Mouse (Mus musculus): ENCODE data around the gene Sik3. TPM values are rescaled to one million over a fixed set of nuclear protein-coding genes. Genes with fewer than 3 reads are reported as not detected.
A peak's percentile ranks its signal among the peaks of the same experiment; 100 is the strongest.

The Sik3 gene
- polyA plus RNA-seq, 1 experiment = 10.9 TPM

- WGBS = 58% methylated on average over 7 of the region's 7 CpGs
- no peak for DNase-seq (ENCODE audit: low read depth, low spot score)
Observed at GRCm38 (mm10) chr9:46240526-46241153, 228.0 kb downstream of the Sik3 start, which contains the start of gene Apoa4. Apoa4 (plus strand) TSS chr9:46240696.

- WGBS = 46% methylated on average over 2 of the region's 2 CpGs
- no peak for DNase-seq (ENCODE audit: low read depth, low spot score)
Observed at GRCm38 (mm10) chr9:46241818-46242217, 229.2 kb downstream of the Sik3 start.

- DNase-seq (ENCODE audit: low read depth, low spot score) = no peak
- WGBS = 51% methylated on average over 4 of the region's 4 CpGs
Observed at GRCm38 (mm10) chr9:46243122-46243521, 230.5 kb downstream of the Sik3 start.

DNA sequence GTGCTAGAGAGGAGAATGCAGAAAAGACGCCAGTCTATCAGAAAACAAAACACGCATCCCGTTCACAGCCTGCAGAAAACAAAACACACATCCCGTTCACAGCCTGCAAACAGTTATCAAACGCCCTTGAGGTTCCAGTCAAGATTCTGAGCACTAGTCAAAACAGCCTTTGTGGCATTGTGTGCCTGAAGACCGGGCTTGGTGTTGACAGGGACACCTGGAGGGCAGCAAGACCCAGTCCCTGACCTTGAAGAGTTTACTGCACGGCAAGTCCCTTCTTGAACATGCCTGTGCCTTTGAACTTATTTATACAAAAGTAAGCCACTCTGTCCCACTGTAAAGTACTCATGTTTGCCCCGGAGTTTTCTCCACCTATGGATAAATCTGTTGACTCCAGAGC lies 231.0 kb downstream of the Sik3 start:
- DNase-seq (ENCODE audit: low read depth, low spot score) = no peak
- 43% methylated on average over 8 of the region's 8 CpGs for WGBS

GRCm38 (mm10) chr9:46246752-46247324 lies 234.2 kb downstream of the Sik3 start:
- WGBS = 22% methylated on average over 11 of the region's 11 CpGs
- peak; percentile 70 for DNase-seq (ENCODE audit: low read depth, low spot score)

GRCm38 (mm10) chr9:46256177-46256576 lies 243.6 kb downstream of the Sik3 start:
- DNase-seq (ENCODE audit: low read depth, low spot score) = no peak
- WGBS = 81% methylated on average over 7 of the region's 7 CpGs

GRCm38 (mm10) chr9:46256658-46257385 lies 244.2 kb downstream of the Sik3 start:
- DNase-seq (ENCODE audit: low read depth, low spot score) = no peak
- WGBS = 70% methylated on average over 10 of the region's 10 CpGs

DNA sequence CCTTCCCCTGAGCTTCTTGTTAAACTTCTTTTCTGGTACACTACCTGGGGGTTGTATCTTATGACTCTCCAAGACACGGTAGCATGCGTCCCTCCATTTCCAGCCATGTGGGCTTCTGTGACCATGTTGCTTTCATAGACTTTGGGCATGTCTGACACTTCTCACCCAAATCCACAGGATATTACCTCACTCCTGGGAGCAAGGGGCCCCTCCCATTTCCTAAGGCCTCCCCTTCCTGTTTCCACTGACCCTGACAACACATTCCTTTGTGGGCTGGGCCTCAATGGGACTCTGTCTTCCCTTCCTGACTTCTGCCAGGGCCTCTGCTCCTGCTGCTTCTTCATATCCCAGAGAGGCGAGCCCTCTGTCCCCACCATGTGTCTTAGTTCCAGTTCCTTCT lies 244.9 kb downstream of the Sik3 start:
- no peak for DNase-seq (ENCODE audit: low read depth, low spot score)
- WGBS = 91% methylated on average over 3 of the region's 3 CpGs

GRCm38 (mm10) chr9:46259111-46259510 lies 246.5 kb downstream of the Sik3 start:
- 86% methylated on average over 6 of the region's 6 CpGs for WGBS
- DNase-seq (ENCODE audit: low read depth, low spot score) = no peak

GRCm38 (mm10) chr9:46261131-46261530 lies 248.5 kb downstream of the Sik3 start:
- WGBS = 66% methylated on average over 7 of the region's 7 CpGs
- no peak for DNase-seq (ENCODE audit: low read depth, low spot score)

- WGBS = 28% methylated on average over 7 of the region's 7 CpGs
- DNase-seq (ENCODE audit: low read depth, low spot score) = no peak
Observed at GRCm38 (mm10) chr9:46268343-46268873, 255.8 kb downstream of the Sik3 start, which contains the start of gene Apoa5. Apoa5 (plus strand) TSS chr9:46268633.

GRCm38 (mm10) chr9:46269125-46269524 lies 256.5 kb downstream of the Sik3 start:
- DNase-seq (ENCODE audit: low read depth, low spot score) = no peak

GRCm38 (mm10) chr9:46270782-46271181 lies 258.2 kb downstream of the Sik3 start:
- WGBS = 92% methylated on average over 4 of the region's 4 CpGs
- no peak for DNase-seq (ENCODE audit: low read depth, low spot score)

More at GRCm38 (mm10) chr9:46269125-46269524, 256.5 kb downstream of the Sik3 start:
- 84% methylated on average over 5 of the region's 5 CpGs for WGBS

GRCm38 (mm10) chr9:46272070-46272469 lies 259.4 kb downstream of the Sik3 start:
- 79% methylated on average over 9 of the region's 9 CpGs for WGBS
- DNase-seq (ENCODE audit: low read depth, low spot score) = no peak

DNA sequence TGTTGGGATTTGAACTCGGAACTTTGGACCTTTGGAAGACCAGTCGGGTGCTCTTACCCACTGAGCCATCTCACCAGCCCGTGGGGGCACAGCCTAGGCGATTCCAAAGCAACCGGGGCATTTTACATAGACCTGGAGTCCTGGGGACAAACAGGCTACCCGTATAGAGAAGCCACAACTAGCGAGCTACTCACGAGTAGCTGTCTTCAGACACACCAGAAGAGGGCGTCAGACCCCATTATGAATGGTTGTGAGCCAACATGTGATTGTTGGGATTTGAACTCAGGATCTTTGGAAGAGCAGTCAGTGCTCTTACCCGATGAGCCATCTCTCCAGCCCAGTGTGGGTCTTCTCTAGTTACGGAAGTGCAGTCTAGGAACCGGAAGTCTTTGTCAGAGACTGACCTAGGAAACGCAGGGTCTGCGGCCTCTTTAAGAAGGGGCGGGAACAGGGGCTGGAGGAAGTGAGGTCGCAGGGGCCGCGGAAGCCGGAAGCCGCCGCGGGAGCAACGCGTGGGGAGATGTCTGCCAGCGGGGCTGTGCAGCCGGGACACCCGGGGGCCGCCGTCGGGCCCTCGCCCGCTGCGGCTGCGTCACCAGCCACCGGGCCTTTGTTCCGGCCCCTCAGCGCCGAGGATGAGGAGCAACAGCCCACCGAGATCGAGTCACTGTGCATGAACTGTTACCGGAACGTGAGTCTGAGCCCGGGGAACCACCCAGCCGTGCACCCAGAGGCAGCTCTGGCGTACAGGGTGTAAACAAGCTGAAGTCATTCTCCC lies 260.2 kb downstream of the Sik3 start, which contains the start of gene Zpr1:
Zpr1 (plus strand) TSS at position 388 of the 778 bp plus-strand sequence.
- WGBS = 4% methylated on average over 45 of the region's 45 CpGs
- DNase-seq (ENCODE audit: low read depth, low spot score) = peak; percentile 71

Other genes starting within 250 kb of the Sik3 start
- gene Cep164, start 184.1 kb upstream of the Sik3 start, polyA plus RNA-seq (2012; rRNA removed) = 9.2 and 13.1 TPM in 2 replicates
- gene Bace1, start 174.2 kb upstream of the Sik3 start, polyA plus RNA-seq (2012; rRNA removed) = 4.4 and 6.2 TPM in 2 replicates
- gene Pcsk7, start 106.3 kb upstream of the Sik3 start, polyA plus RNA-seq (2012; rRNA removed) = 30.9 and 55.9 TPM in 2 replicates
- 8.0 and 14.1 TPM in 2 replicates for gene Rnf214, start 105.9 kb upstream of the Sik3 start, polyA plus RNA-seq (2012; rRNA removed)
- gene Tagln, start 76.8 kb upstream of the Sik3 start, polyA plus RNA-seq (2012; rRNA removed) = 615 and 775 TPM in 2 replicates
- gene Sidt2, start 57.6 kb upstream of the Sik3 start, polyA plus RNA-seq (2012; rRNA removed) = 332 and 378 TPM in 2 replicates
- gene Pafah1b2, start 130 bp upstream of the Sik3 start, polyA plus RNA-seq (2012; rRNA removed) = 9.9 and 11.8 TPM in 2 replicates
- gene Apoa1, start 215.8 kb downstream of the Sik3 start, polyA plus RNA-seq (2012; rRNA removed) = 3,330 and 8,074 TPM in 2 replicates
- gene Apoc3, start 222.8 kb downstream of the Sik3 start, polyA plus RNA-seq (2012; rRNA removed) = 157 and 1,055 TPM in 2 replicates
- 111 and 1,448 TPM in 2 replicates for gene Apoa4, start 227.9 kb downstream of the Sik3 start, polyA plus RNA-seq (2012; rRNA removed)